Mouse (Mus musculus) ES-Bruce4 (cell line): ENCODE measurements at regions not wholly inside any gene's neighbourhood (a gene's known extent, or its start where the extent isn't known, plus 50 kb on each side); places are given as distances from the start of the nearest gene placed in this dataset.

Experiments
- CTCF ChIP-seq: IDR thresholded peaks from one replicate; pipeline ENCODE4 v1.8.1; 2011; ENCODE audit warnings: low read depth, low read length
- POLR2A ChIP-seq: IDR thresholded peaks from one replicate; pipeline ENCODE4 v1.8.1; 2011; ENCODE audit warnings: low read length; ENCODE audit not compliant: insufficient read depth

DNA sequence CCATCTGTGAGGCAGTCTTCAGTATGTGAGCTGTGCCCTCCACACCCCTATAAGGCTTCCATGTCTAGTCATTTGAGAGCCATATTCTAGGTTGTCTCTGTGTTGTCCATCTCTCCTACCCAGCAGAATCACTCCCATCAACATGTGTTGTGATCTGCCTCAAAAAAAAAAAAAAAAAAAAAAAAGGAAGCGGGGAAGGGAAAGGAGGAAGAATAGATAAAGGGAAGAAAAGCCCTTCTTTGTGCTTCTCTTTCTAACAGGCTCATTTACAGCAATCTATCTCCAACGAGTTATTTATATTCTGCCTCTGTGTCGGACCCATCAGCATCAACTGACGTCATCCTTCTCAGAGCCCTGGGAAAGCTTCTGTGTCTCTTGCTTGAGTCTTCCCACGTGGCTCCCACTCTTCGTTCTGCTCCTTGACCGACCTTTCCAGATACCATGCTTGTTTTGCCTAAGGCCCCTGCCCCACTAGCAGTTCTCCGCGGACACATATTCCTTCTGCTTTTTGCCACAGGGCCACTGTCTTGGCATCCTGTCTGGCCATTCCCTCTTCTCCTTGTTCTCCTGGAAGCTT is 68.3 kb upstream of the Dazl start:
- TF ChIP-seq CTCF (no peak), POLR2A (no peak)
